Mouse (Mus musculus) kidney, postnatal 0 days (tissue): Measurements from ENCODE around the gene Aven. TPM values are rescaled to one million over a fixed set of nuclear protein-coding genes. Genes with fewer than 3 reads are reported as not detected.

Experiments
- ATAC-seq: fragments of 200-750 bp; cut with Nextera tagmentation; replicated peaks from 2 replicates; pipeline ENCODE4 v1.8.0; 2017; ENCODE audit warnings: low read depth, moderate number of reproducible peaks, moderate TSS enrichment, moderate library complexity; ENCODE audit not compliant: low FRiP score
- DNase-seq: peaks from one replicate; pipeline ENCODE4 v3.0.0-alpha.2; 2016; ENCODE audit warnings: low spot score
- H3K27ac ChIP-seq: fragments of 300-500 bp; sonication (generic); 2 replicates; pipeline ENCODE4 v1.5.1; 2014; ENCODE audit warnings: mild to moderate bottlenecking
- H3K27me3 ChIP-seq: fragments of 300-500 bp; sonication (generic); 2 replicates; pipeline ENCODE4 v1.6.1; 2014; ENCODE audit warnings: low read length, mixed read lengths; ENCODE audit not compliant: insufficient read depth
- H3K36me3 ChIP-seq: fragments of 300-500 bp; sonication (generic); 2 replicates; pipeline ENCODE4 v1.6.1; 2014; ENCODE audit warnings: low read length, mixed read lengths; ENCODE audit not compliant: insufficient read depth
- H3K4me1 ChIP-seq: fragments of 300-500 bp; sonication (generic); replicated peaks from 2 replicates; pipeline ENCODE4 v1.6.1; 2014; ENCODE audit warnings: antibody characterized with exemption, low read length, mixed read lengths; ENCODE audit not compliant: insufficient read depth
- H3K4me2 ChIP-seq: fragments of 300-500 bp; sonication (generic); 2 replicates; pipeline ENCODE4 v1.6.1; 2014; ENCODE audit warnings: mild to moderate bottlenecking, low read length, moderate library complexity, mixed read lengths
- H3K4me3 ChIP-seq: fragments of 300-500 bp; sonication (generic); replicated peaks from 2 replicates; pipeline ENCODE4 v1.5.1; 2014; ENCODE audit warnings: low read depth, low read length
- H3K9ac ChIP-seq: fragments of 300-500 bp; sonication (generic); 2 replicates; pipeline ENCODE4 v1.6.1; 2014; ENCODE audit warnings: low read depth, low read length
- H3K9me3 ChIP-seq: fragments of 300-500 bp; sonication (generic); replicated peaks from 2 replicates; pipeline ENCODE4 v1.6.1; 2016; ENCODE audit warnings: low read length, inconsistent platforms, mixed read lengths
- CTCF ChIP-seq: IDR thresholded peaks from 2 replicates; pipeline ENCODE4 v1.5.1; 2016; ENCODE audit warnings: antibody characterized with exemption, low read depth, mild to moderate bottlenecking, moderate library complexity
- WGBS: fragments of 180-500 bp; shearing (Covaris S2); extraction: QIAGEN DNeasy Blood & Tissue Kit; methylation state at CpG from one replicate; pipeline ENCODE4 v1.1.7; 2014; 5-methylcytosine and 5-hydroxymethylcytosine counted together
- polyA plus RNA-seq: library from polyadenylated mRNA; unstranded; fragments of >200 nt; fragmentation: Nextera tagmentation; extraction: Ambion mirVana; gene quantifications from 2 replicates; pipeline ENCODE4 v1.2.1, GENCODE M21; 2015

Gene Aven
- polyA plus RNA-seq, 1 experiment from 2014 or later, result 6.2 TPM

DNA sequence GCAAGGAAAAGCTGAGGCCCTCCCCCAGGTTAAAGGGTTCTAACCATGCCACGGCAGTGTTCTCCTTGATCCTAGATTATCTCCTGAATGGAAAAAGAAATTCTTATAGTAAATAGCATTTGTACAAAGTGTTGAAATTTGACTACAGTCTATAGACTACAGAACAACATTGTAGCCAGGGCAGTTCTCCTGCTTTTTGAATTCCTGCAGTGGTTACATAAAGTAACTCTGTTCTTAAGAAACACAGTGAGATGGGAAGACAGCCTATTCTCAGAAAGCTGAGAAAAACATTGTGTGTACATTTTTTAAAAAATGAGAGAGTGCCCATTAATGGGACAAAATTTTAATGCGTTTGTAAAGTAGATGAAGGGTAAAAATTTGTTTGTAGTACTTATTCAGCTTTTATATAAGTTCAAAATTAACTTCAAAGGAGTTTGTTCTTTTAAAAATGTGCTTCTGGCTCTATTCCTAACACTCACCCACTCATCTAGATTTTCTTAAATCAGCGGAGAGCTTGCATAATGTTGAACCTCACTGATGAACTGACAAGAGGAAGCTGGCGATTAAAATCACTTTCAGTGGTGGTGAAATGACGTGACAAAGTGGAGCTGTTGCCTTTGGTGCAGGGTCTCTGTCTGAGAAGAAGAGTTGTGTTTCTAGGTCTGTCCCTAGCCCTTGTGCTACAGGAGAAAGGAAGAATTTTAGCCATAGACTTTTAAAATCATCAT is 17.6 kb upstream of the Aven start:
- no peaks in the 10 kb centered on the region for H3K27me3 ChIP-seq
- no peaks in the 10 kb centered on the region for H3K4me1 ChIP-seq
- no peak for TF ChIP-seq CTCF
- H3K36me3 ChIP-seq, result 0 out of 2 replicates have a peak, but pooled peaks cover 2% of the 10 kb centered on the region
- ATAC-seq (no peak), DNase-seq (no peak)
- no peak overlapping the region for H3K4me2 ChIP-seq
- no peaks in the 10 kb centered on the region for H3K9me3 ChIP-seq
- no peak overlapping the region for H3K4me3 ChIP-seq
- no peak overlapping the region for H3K9ac ChIP-seq
- 73% methylated on average over 5 of the region's 5 CpGs for WGBS
- H3K27ac ChIP-seq, result no peak overlapping the region

GRCm38 (mm10) chr2:112476554-112476953 is 16.2 kb upstream of the Aven start:
- Histone ChIP-seq H3K9ac (no peak overlapping the region), H3K4me1 (no peaks in the 10 kb centered on the region), H3K4me2 (no peak overlapping the region), H3K27me3 (no peaks in the 10 kb centered on the region), H3K4me3 (no peak overlapping the region), H3K36me3 (no peaks in the 10 kb centered on the region), H3K9me3 (no peaks in the 10 kb centered on the region), H3K27ac (no peak overlapping the region)
- no peak for DNase-seq
- no peak for ATAC-seq
- TF ChIP-seq CTCF, result no peak
- 77% methylated on average over 6 of the region's 6 CpGs for WGBS

DNA sequence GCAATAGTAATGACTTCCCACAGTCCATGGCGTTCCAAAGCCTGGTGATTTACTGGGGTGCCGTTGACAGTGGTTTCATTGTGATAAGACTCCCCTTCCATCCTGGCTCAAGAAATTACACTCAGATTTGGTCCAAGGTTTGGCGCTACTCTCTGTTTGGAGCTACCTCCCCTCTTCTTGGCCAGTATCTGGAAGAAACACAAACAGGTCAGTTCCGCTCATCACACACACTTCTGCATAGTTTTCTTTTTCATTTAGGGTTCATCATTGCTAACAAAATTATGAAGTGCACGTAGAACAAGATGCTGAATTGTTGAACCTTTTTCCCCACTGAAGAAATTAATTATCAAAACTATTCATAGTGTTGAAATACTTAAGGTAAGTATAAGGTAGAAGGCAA is 12.1 kb upstream of the Aven start, which contains the start of gene Chrm5:
Chrm5 (minus strand) TSS at position 101 of the 400 bp plus-strand sequence.
- no peak within 1 kb of the TSS for H3K4me3 ChIP-seq
- no peaks in the 10 kb centered on the region for H3K36me3 ChIP-seq
- no peaks in the 10 kb centered on the region for H3K4me1 ChIP-seq
- H3K27me3 ChIP-seq, result no peaks in the 10 kb centered on the region
- no peaks in the 10 kb centered on the region for H3K9me3 ChIP-seq
- no peak for TF ChIP-seq CTCF
- no peak for DNase-seq
- WGBS, result 83% methylated on average over 5 of the region's 5 CpGs
- no peak within 1 kb of the TSS for H3K4me2 ChIP-seq
- no peak for ATAC-seq
- H3K9ac ChIP-seq, result no peak within 1 kb of the TSS
- no peak within 1 kb of the TSS for H3K27ac ChIP-seq

DNA sequence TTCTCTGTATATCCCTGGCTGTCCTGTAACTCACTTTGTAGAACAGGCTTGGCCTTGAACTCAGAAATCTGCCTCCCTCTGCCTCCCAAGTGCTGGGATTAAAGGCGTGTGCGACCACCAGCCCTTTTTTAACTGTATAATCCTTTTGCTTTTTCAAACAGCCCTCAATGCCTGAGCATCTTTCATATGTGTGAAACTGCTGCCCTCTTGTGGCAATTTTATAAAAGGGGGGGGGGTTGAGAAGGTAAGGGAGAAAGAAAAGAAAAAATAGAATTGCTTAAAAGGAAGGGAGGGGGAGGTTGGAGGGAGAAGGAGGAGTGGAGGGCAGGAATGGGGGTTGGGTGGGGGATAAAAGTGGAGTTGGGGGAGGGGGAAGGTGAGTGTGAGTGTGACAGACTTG is 11.2 kb upstream of the Aven start:
- DNase-seq (peak; percentile 81), ATAC-seq (no peak)
- Histone ChIP-seq H3K9me3 (no peaks in the 10 kb centered on the region), H3K4me2 (no peak overlapping the region), H3K27ac (no peak overlapping the region; the same call in 1 of the 2 replicates), H3K27me3 (no peaks in the 10 kb centered on the region), H3K4me1 (no peaks in the 10 kb centered on the region), H3K9ac (no peak overlapping the region), H3K36me3 (no peaks in the 10 kb centered on the region), H3K4me3 (no peak overlapping the region)
- peak; percentile 83 for TF ChIP-seq CTCF
- WGBS, result 0% methylated on average over 2 of the region's 2 CpGs

- peak overlapping the region; percentile 75 for H3K27ac ChIP-seq
These were observed 10.0 kb upstream of the Aven start for GRCm38 (mm10) chr2:112482533-112483333.

GRCm38 (mm10) chr2:112483334-112483651 is 9.5 kb upstream of the Aven start:
- no peak for TF ChIP-seq CTCF
- Histone ChIP-seq H3K4me3 (no peak overlapping the region), H3K9ac (no peak overlapping the region), H3K9me3 (no peaks in the 10 kb centered on the region), H3K27me3 (no peaks in the 10 kb centered on the region), H3K4me2 (no peak overlapping the region), H3K4me1 (no peaks in the 10 kb centered on the region), H3K36me3 (no peaks in the 10 kb centered on the region), H3K27ac (peak overlapping the region; percentile 75)
- ATAC-seq (no peak), DNase-seq (peak; percentile 14)
- WGBS, result 55% methylated on average over 2 of the region's 2 CpGs

More at GRCm38 (mm10) chr2:112482533-112483333, 10.0 kb upstream of the Aven start:
- DNase-seq, result peak; percentile 86
- no peak overlapping the region for H3K4me3 ChIP-seq
- H3K36me3 ChIP-seq, result no peaks in the 10 kb centered on the region
- H3K4me2 ChIP-seq, result no peak overlapping the region
- TF ChIP-seq CTCF, result no peak
- peak; percentile 66; the same call in 1 of the 2 replicates for ATAC-seq
- 52% methylated on average over 5 of the region's 5 CpGs for WGBS
- H3K9me3 ChIP-seq, result no peaks in the 10 kb centered on the region
- no peak overlapping the region for H3K9ac ChIP-seq
- H3K4me1 ChIP-seq, result no peaks in the 10 kb centered on the region
- H3K27me3 ChIP-seq, result no peaks in the 10 kb centered on the region
